Mouse (Mus musculus) frontal cortex, postnatal 10 days (tissue): Measurements from ENCODE around the gene Vps29.
A peak's percentile ranks its signal among the peaks of the same experiment; 100 is the strongest.
"Not testable (repeated sequence)": the region's sequence is repeated elsewhere in the genome, so short reads cannot be mapped to it uniquely, and the experiment has no call there.

Experiments used
- DNase-seq, 2 experiments: peaks; one replicate each; pipeline ENCODE4 v3.0.0; 2022; ENCODE audit warnings: low spot score in 2 of 2, mixed read lengths in 1 of 2

Gene Vps29

DNA sequence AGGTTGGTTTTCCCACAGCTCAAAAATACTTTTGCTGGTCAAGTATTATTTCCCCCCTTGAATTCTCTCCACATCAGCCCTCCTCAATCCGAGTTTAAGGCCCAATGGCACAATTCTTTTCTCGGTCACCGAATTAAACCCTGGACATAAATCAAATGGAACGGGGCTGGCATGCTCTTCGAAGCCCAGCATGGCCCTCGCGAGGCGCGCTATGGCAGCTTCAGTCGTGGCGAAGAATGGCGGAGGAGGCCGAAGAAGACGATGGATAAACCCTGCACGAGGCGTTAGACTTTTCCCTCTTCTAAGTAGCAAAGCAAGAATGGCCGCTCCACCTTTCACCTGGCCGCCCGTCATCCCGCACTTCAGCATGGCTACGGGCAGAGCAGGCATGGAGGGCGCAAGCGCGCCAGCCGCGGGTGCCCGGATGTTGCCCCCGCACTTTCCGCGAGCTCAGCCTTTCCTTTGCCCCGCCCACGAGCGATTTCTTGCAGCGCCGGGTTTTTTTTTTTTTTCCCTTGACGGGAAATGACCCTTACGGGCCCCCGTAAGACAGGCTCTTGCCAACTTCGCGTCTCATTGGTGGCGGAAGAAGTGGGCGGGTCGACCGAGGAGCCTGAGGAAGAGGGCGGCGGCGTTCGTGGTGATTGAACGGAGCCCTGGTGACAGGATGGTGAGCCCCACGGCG, at the start of gene Vps29, which contains the start of gene Rad9b:
TSS of gene Vps29 (plus strand) at position 563 of the 685 bp plus-strand sequence.
TSS of gene Rad9b (minus strand) at position 427 of the 685 bp plus-strand sequence.
- peak; percentile 96 to 98 for DNase-seq

DNA sequence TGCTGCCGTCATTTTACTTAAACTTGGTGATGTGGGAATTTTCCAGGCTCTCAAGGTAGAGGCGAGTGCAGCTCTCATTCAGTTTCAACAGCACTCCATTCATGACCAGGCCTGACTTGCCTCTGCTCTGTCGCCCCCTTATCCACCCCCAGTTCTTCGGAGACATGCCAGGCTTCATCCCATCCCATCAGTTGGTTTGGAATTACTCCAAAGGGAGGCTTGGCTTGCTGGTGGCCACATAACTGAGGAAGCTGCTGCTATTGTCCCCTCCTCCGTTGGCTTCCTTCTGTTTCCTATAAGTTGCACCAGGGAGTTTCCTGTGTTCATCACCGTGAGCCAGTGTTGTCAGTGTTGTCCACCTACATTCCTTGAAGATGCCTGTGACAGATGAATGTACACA, 49.6 kb upstream of the Vps29 start:
- DNase-seq, result no peak

DNA sequence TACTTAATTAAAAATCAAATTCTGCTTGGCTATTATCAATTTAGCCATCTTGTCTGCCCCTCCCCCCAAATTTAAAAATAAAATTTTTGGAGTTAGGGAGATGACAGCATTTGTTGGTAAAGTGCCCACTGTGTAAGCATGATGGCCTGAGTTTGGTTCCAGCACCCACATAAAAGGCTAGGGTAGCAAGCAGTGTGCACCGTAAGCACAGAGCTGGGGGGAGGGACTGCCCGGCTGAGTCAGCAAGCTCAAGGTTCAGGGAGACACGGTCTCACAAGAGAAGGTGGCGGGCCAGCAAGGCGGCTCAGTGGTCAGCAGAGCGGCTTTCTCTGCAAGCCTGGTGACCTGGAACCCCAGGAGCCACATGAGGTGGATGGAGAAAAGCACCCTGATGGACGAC, 48.7 kb upstream of the Vps29 start:
- no peak for DNase-seq

DNA sequence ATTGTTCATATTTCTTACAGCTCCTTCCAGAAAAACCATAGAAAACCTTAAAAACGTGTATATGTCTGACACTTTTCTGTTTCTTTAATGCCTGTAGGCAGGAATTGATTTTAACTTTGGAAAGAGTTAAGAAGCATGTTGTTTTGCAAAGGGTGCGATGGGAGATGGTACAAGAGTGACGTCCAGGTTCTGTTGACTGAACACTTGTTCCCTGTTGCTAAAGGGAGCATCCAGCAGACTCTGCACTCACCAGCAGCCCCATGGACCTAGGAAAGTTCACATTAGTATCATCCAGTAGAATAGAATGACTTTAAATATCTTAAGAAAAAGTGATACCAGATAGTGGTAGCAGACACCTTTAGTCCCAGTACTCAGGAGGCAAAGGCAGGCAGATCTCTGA, 47.6 kb upstream of the Vps29 start:
- DNase-seq, result no peak

GRCm38 (mm10) chr5:122310699-122311098, 43.5 kb upstream of the Vps29 start:
- no peak for DNase-seq

- DNase-seq, result no peak
Measured at GRCm38 (mm10) chr5:122311692-122312091, 42.5 kb upstream of the Vps29 start.

DNA sequence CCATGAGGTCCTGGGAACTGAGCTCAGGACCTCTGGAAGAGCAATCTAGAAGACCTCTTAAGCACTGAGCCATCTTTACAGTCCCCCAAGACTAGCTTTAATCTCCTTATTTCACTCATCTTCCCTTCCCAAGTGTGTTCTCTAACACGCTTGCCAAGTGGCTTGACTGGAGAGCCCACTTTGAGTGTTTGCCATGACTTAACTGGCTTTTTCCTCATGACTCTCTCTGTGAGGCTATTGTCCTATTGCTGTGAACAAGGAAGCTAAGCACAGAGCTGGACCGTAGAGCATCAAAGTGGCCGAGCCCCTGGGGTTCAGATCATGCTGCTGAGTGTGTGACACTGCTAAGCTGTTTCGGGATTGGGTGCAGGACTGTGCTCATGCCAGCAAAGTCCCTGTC, 41.8 kb upstream of the Vps29 start:
- DNase-seq, result no peak

GRCm38 (mm10) chr5:122312942-122313684, 41.1 kb upstream of the Vps29 start:
- DNase-seq, result no peak

DNA sequence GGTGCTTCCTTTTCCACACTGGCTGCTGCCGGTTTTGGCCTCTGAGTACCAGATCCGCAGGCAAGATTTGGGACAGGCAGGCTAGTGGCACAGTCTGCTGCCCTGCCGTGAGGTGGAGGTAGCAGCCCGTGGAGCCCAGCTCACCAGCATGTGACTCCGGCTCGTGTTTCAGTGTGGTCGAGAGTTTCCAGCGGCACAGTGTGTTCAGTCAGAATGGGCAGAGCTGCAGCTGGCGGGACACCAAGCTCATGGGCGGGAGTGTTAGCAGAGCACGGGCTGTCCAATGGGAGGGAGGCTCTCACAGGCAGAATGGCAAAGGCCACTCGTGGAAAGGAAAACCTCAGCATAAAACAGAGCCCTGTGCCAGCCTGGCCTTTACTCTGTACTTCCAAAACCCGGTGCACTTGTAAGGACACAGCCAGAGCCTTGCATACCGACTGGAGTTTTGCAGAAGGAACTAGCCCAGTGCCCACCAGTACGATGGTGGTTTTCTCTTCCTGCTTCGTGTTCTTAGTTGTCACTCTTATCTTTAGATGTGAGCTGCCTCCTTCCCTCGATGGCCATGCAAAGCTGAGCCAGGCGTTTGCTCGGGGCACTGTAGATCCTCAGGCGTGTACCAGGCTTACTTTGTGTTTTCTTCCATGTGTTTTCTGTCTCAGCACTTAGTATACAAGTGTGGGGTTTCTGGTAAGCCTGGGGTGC, 39.1 kb upstream of the Vps29 start:
- DNase-seq, result peak; percentile 79 to 86

- DNase-seq, result peak in 1 of 2 experiments; percentile 32
Measured at GRCm38 (mm10) chr5:122317329-122318045, 36.7 kb upstream of the Vps29 start.

GRCm38 (mm10) chr5:122318100-122318499, 36.1 kb upstream of the Vps29 start:
- DNase-seq, result no peak

DNA sequence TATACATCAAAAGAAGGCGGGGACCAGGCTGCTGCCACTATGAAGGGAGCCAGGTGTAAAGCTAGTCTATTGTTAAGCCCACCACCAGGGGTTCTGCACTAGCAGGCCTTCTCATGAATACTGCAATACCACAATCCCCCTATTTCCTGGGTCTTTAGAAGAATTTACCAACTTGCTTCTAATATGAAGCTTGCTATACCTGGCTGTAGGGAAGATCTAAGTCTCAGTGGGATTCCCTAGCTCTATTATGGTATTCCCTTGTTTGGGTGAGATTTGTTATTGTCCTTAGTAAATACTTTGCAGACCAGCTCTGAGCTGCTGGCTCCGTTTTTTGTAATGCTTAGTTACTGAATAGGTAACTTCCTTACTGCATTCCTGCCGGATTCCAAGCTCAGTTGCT, 35.2 kb upstream of the Vps29 start:
- not testable (repeated sequence) for DNase-seq

GRCm38 (mm10) chr5:122319474-122320204, 34.5 kb upstream of the Vps29 start:
- no peak for DNase-seq

DNA sequence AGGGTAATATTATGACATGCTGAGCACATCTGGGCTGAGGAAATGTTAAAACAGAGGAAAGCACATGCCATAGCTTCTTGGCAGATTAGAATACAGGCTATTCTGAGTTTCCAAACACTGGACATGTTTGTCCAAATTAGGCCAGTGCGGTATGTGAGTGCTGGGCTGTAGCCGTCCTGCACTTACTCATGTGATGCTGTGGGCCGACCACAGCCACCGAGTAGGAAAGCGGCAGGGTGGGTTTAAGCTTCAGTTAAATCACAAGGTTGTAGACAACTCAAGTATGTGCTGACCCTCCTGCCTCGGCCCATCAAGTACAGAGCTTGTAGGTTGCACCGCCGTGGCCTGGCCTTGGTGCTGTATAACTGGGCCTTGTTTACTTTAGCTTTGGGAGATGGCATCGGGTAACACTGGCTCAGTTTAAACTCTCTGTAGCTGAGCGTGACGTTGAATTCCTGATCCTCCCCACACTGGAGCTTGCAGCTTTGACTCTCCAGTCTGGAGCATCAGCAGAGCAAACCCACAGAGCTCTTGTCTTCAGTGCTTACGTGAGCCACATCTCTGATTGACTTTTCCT, 33.9 kb upstream of the Vps29 start:
- no peak for DNase-seq

DNA sequence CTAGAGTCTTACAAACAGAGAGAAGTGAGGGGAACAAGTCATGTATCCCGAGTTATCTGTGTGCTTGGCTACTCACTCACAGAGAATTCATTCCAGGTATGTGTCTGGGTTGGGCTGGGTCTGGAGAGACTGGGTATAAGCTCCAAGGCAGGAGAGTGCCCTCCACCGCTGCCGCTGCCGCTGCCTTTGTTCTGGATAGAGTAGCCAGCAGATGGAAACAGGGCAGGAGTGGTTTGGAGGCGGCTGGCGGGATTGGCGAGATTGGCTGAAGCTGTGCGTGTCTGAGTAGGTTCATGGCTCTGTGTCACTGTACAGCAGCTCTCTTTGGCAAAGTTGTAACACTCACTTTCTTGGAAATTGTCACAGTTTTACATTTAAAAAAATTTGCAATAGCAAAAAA, 30.6 kb upstream of the Vps29 start:
- no peak for DNase-seq

GRCm38 (mm10) chr5:122324608-122325431, 29.3 kb upstream of the Vps29 start:
- peak; percentile 61 to 74 for DNase-seq

DNA sequence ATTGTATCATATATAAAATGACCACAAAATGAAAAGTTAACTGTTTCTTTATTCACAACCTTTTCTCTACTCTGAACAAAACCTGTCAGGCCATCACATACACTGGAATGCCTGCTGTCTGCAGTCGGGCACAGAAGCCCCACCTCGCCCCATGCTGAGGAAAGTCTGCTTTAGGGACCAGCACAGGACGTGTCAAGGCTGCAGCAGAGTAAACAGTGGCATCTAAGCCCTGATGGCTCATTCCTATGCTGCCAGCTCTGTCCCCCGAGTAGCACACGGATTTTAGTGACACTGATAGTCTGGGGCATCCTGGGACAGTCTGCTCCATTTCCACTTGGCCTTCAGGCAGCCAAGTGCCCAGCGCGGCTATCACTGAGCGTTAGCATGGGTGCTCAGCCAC, 28.7 kb upstream of the Vps29 start:
- DNase-seq, result no peak

GRCm38 (mm10) chr5:122327283-122327682, 26.9 kb upstream of the Vps29 start:
- no peak for DNase-seq

DNA sequence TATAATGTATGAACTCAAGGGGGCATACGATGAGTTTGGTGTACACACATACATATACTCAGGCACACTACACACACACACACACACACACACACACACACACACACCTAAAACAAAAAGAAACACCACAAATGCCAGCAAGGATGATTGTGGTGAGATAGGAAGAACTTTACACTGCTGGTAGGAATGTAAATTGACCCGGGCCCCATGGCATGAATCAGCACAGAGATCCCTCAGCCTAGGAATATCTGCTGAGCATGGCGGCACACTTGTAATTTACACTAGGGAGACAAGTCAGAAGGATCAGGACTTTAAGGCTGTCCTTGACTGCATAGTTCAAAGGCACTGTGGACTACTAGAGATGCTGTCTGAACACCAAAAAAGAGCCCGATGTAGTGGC, 23.9 kb upstream of the Vps29 start:
- no peak for DNase-seq

GRCm38 (mm10) chr5:122334682-122335081, 19.5 kb upstream of the Vps29 start:
- no peak for DNase-seq
